Mouse (Mus musculus) heart, postnatal 0 days (tissue): ENCODE measurements at regions not wholly inside any gene's neighbourhood (a gene's known extent, or its start where the extent isn't known, plus 50 kb on each side); places are given as distances from the start of the nearest gene placed in this dataset.

ENCODE experiments used
- ATAC-seq: fragments of 200-750 bp; cut with Nextera tagmentation; 2 replicates; pipeline ENCODE4 v1.8.0; 2017; ENCODE audit warnings: low read depth, moderate number of reproducible peaks, moderate library complexity; ENCODE audit not compliant: insufficient read depth
- DNase-seq: peaks from one replicate; pipeline ENCODE4 v3.0.0-alpha.2; 2016; ENCODE audit warnings: low spot score
- H3K27ac ChIP-seq: fragments of 300-500 bp; sonication (generic); 2 replicates; pipeline ENCODE4 v1.5.1; 2014; ENCODE audit warnings: low read depth, mild to moderate bottlenecking
- H3K27me3 ChIP-seq: fragments of 300-500 bp; sonication (generic); 2 replicates; pipeline ENCODE4 v1.6.1; 2014; ENCODE audit warnings: low read length, mixed read lengths; ENCODE audit not compliant: control insufficient read depth, insufficient read depth
- H3K36me3 ChIP-seq: fragments of 300-500 bp; sonication (generic); replicated peaks from 2 replicates; pipeline ENCODE4 v1.6.1; 2014; ENCODE audit warnings: low read length, mixed read lengths; ENCODE audit not compliant: control insufficient read depth, insufficient read depth
- H3K4me1 ChIP-seq: fragments of 300-500 bp; sonication (generic); 2 replicates; pipeline ENCODE4 v1.6.1; 2014; ENCODE audit warnings: antibody characterized with exemption; ENCODE audit not compliant: control insufficient read depth, insufficient read depth
- H3K4me2 ChIP-seq: fragments of 300-500 bp; sonication (generic); 2 replicates; pipeline ENCODE4 v1.6.1; 2014; ENCODE audit warnings: low read depth, mild to moderate bottlenecking, low read length, moderate library complexity
- H3K4me3 ChIP-seq: fragments of 300-500 bp; sonication (generic); 2 replicates; pipeline ENCODE4 v1.5.1; 2014; ENCODE audit warnings: low read depth, low read length
- H3K9ac ChIP-seq: fragments of 300-500 bp; sonication (generic); replicated peaks from 2 replicates; pipeline ENCODE4 v1.6.1; 2014; ENCODE audit warnings: low read depth, low read length, mixed read lengths
- H3K9me3 ChIP-seq: fragments of 300-500 bp; sonication (generic); replicated peaks from 2 replicates; pipeline ENCODE4 v1.6.1; 2016; ENCODE audit warnings: low read length; ENCODE audit not compliant: control insufficient read depth
- CTCF ChIP-seq: IDR thresholded peaks from 2 replicates; pipeline ENCODE4 v1.5.1; 2016; ENCODE audit warnings: antibody characterized with exemption, control low read depth, low read depth
- EP300 ChIP-seq: IDR thresholded peaks from 2 replicates; pipeline ENCODE4 v1.6.1; 2016; ENCODE audit warnings: antibody characterized with exemption, low read depth
- WGBS: fragments of 180-500 bp; shearing (Covaris S2); extraction: QIAGEN DNeasy Blood & Tissue Kit; methylation state at CpG from one replicate; pipeline ENCODE4 v1.1.7; 2014; 5-methylcytosine and 5-hydroxymethylcytosine counted together

DNA sequence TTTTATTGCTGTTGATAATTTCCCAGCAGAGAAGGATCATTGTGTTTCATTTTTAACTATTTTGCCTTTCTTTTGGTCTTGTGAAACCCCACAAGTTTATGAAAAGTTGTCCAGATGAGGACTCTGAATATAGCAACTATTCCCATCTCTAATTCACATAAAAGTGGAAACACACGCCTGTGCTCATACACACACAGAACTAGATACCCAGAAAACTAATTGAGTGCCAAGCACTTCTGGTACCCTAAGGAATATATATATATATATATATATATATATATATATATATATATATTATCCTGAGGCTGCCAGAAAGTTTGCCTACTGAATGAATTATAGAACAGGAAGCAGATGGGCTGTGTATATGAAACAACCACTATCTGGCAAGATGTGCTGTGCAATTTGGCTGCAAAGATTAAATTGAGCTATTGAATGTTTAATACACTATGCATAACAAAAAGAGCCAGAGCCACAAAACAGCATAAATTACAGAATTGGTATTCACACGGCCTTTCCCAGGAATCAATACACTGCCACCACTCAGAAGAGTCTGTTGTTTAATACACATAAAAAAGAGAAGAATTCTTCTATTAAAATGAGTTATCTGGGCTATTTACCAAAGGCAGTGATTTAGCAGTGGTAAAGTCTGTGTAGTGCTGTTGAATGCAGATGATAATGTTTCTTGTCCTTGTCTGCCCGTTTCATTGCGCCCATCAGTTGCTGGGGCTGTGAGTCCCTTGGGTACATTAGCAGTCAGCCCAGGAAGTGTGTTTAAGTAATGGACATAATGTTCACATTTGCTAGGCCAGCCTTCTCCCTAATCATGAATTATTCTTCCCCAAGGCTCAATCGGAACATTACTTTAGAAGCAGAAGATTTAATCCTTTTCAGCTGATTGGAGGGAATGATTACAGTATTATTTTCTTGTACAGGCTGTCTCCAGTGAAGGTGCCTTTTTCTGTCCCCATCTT, 82.3 kb upstream of the Gm11232 start:
- no peak overlapping the region for H3K9ac ChIP-seq
- no peak for DNase-seq
- 65% methylated on average over 5 of the region's 5 CpGs for WGBS
- H3K4me2 ChIP-seq, result no peak overlapping the region
- H3K27ac ChIP-seq, result no peak overlapping the region
- no peak overlapping the region for H3K4me3 ChIP-seq
- no peaks in the 10 kb centered on the region for H3K4me1 ChIP-seq
- H3K9me3 ChIP-seq, result no peaks in the 10 kb centered on the region
- no peak for ATAC-seq
- H3K36me3 ChIP-seq, result no peaks in the 10 kb centered on the region
- TF ChIP-seq CTCF (no peak), EP300 (no peak)
- no peaks in the 10 kb centered on the region for H3K27me3 ChIP-seq

DNA sequence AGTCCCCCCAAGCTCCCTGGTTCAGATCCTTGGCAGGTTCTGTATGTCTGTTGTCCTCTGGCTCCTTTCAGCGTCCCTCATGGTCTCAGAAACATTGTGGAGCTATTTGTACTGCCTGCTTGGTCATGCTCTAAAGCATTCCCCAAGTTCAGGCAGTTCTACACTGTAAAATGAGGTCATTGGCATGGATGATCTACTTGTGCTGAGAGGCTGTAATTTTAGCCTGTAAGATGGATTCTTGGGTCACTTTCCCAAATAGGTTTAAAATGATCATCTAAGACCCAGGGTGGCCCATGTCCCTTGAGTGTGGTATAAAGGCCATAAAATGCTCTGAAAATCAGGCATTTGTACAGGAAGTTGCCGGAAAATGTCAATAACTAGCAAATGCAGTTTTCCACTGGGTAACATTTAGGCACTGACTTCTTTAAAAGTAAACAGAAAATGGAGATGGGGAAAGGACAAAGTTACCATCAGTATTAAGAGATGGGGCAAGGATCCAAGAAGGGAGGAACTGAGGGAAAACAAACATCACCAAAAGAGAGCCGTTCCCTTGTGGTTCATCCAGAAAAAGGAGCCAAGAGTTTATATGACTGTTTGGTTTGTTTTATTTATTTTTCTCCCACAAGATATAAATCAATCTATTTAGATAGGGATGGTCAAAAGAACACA, 81.5 kb upstream of the Gm11232 start:
- no peaks in the 10 kb centered on the region for H3K4me1 ChIP-seq
- no peaks in the 10 kb centered on the region for H3K9me3 ChIP-seq
- H3K4me2 ChIP-seq, result no peak overlapping the region
- ATAC-seq (no peak), DNase-seq (no peak)
- WGBS, result 57% methylated on average over 3 of the region's 3 CpGs
- no peaks in the 10 kb centered on the region for H3K36me3 ChIP-seq
- H3K9ac ChIP-seq, result no peak overlapping the region
- TF ChIP-seq CTCF (no peak), EP300 (no peak)
- H3K4me3 ChIP-seq, result no peak overlapping the region
- no peak overlapping the region for H3K27ac ChIP-seq
- no peaks in the 10 kb centered on the region for H3K27me3 ChIP-seq

DNA sequence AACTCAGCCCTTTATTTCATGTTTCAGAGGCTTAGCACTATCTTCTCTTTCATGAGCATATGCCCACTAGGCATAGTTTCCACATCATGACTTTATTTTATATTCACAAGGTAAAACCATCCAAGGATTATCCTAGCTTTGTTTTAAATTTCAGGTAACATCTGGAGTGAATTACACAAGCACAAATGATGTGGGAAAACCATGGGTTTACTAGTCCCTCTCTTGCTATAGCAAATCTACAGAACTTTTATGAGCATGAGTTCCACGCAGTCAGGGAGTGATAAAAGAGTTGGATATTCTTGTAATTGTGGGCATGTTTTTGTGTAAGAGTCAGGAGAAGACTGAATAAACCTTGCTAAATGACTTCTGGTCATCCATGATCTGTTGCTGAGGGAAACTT, 78.0 kb upstream of the Gm11232 start:
- Histone ChIP-seq H3K4me3 (no peak overlapping the region), H3K9ac (no peak overlapping the region), H3K27me3 (no peaks in the 10 kb centered on the region), H3K27ac (no peak overlapping the region), H3K9me3 (no peaks in the 10 kb centered on the region), H3K4me2 (no peak overlapping the region), H3K4me1 (no peaks in the 10 kb centered on the region), H3K36me3 (no peaks in the 10 kb centered on the region)
- TF ChIP-seq CTCF, result no peak
- no peak for TF ChIP-seq EP300
- ATAC-seq (no peak), DNase-seq (no peak)
- WGBS, result 76% methylated on average over 1 of the region's 1 CpGs

DNA sequence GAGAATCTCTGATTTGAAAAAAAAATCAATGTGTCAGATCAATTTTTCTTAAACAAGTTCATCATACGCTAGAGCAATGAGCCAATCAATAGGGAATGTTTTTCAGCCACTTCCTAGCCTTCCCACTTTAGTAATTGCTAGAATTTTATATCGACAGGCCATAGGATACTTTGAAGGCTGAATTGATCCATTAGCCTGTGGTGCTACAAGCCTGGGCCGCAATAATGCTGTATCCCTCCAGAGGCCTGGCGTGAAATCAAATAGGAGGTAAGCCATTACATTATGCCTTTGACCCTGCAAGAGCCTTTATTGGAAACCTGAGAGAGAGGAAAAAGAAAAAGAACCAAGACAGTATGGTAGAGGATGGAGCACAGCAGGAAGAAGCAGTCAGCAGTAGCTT, 53.7 kb upstream of the Gm11232 start:
- DNase-seq (no peak), ATAC-seq (no peak)
- no peak overlapping the region for H3K4me3 ChIP-seq
- no peaks in the 10 kb centered on the region for H3K27me3 ChIP-seq
- H3K9me3 ChIP-seq, result no peaks in the 10 kb centered on the region
- H3K4me1 ChIP-seq, result no peaks in the 10 kb centered on the region
- TF ChIP-seq EP300, result no peak
- TF ChIP-seq CTCF, result no peak
- H3K27ac ChIP-seq, result no peak overlapping the region
- no peak overlapping the region for H3K4me2 ChIP-seq
- H3K9ac ChIP-seq, result no peak overlapping the region
- 71% methylated on average over 4 of the region's 4 CpGs for WGBS
- no peaks in the 10 kb centered on the region for H3K36me3 ChIP-seq

DNA sequence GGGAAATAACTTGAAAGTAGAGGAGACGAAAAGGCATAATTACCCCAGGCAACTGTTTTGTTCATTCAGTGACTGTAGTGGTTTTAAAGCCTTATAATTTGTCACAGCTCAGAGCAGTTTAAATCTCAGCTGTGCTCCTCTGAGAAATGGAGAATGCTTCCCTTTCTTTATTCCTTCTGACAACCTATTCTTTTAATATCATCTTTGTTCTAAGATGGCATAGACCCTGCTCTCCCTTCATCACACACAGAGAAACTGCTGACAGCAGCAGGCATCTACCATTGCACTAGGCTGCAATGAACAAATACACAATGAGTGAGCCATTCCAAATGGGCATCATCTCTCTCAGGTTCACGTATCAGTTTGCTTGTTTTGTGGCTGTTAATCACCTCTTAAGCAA, 50.5 kb upstream of the Gm11232 start:
- Histone ChIP-seq H3K4me2 (no peak overlapping the region), H3K9me3 (no peaks in the 10 kb centered on the region), H3K4me1 (no peaks in the 10 kb centered on the region), H3K4me3 (no peak overlapping the region), H3K27ac (no peak overlapping the region), H3K9ac (no peak overlapping the region), H3K27me3 (no peaks in the 10 kb centered on the region), H3K36me3 (no peaks in the 10 kb centered on the region)
- 50% methylated on average over 2 of the region's 2 CpGs for WGBS
- DNase-seq, result no peak
- no peak for ATAC-seq
- TF ChIP-seq CTCF, result no peak
- TF ChIP-seq EP300, result no peak
